Mouse (Mus musculus) WW6 (cell line): Measurements from ENCODE around the gene Map1a.

Experiments used
- DNase-seq: peaks from one replicate; pipeline ENCODE4 v3.0.0-alpha.2; 2013; ENCODE audit warnings: low read depth, low spot score

Gene Map1a

DNA sequence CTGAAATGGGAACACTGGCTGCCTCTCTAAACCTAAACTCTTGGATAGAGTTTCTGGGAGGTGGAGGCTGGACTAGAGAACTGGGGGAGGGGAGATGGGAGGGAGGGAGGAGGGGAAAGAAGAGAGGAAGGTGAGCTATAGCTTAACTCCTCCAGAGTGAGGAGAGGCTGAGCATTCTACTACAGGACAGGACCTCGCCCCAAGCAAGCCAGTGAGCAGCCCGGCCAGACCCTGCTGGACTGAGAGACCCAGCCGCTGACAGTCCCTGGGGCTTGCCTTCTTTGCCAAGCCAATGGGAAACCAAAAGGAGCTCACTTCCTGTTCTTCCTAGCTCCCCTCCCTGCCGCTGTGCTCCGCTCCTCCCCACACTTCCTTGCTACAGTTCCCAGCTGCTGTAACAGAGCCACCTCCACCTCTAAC lies 19.6 kb downstream of the Map1a start:
- DNase-seq, result no peak

DNA sequence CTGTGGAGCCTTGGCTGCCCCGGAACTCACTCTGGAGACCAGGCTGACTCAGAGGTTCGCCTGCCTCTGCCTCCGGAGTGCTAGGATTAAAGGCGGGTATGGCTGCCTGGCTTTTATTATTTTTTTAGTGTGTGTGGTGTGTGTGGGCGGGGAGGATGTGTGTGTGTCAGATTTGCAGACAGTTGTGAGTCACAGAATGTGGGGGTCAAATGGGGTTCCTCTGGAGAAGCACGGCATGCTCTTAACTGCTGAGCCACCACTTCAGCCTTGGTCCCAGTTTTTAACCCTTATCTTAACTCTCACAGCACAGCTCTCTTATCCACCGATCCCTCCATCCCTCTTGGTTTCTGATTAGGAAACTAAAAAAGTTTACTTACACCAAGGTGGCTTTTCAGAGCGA lies 26.9 kb downstream of the Map1a start:
- no peak for DNase-seq

DNA sequence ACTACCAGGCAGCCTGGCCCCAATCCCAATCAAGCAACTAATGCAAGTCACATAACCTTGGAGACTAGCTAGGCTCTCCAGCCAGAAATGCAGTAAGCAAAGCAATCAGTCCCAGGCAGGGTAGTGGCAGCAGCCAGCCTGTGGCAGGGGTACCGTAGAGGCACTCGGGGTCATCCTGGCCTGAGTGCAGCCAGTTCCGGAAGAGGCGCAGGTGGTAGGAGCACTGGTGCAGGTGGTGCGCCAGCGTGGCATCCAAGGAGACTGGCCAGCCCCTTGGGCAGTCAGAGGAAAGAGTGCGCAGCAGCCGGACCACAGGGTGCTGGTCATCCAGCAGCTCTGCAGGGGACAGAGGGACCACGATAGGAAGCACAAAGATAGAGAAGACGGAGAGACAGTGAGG lies 33.6 kb downstream of the Map1a start:
- DNase-seq, result no peak

DNA sequence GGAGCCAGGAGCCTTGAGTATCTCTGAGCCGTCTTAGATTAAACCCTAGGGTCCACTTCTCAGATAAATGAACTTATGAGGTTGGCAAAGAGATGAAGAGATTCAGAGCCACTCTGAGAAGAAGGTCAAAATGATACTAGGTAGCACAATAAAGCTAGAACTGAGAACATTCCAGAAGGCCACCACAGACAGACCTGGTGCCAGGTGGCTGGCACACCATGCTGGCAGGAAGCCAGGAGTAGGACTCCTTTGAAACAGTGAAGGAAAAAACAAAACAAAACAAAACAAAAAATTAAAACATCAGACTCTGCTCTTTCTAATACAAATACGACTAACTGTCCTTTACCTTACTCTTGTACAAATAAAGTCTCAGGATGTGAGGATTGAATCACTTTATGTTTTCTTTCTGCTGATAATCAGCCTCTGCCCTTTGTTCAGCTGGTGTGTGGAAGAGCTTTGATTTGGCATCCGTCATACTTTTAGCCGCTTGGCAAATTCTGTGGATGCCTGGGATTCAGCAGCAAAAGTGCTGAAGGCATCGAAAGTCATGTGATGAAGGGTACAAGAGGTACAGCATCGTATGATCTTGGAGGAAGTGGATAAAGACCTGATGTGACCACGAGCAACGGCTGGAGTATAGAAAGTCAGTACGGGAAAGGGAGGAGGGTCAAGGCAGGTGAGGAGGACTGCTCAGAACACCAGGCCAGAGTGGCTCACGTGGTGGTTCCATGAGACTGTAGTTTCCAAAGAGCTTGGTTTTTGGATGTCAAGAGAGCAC lies 34.5 kb downstream of the Map1a start:
- DNase-seq, result no peak

DNA sequence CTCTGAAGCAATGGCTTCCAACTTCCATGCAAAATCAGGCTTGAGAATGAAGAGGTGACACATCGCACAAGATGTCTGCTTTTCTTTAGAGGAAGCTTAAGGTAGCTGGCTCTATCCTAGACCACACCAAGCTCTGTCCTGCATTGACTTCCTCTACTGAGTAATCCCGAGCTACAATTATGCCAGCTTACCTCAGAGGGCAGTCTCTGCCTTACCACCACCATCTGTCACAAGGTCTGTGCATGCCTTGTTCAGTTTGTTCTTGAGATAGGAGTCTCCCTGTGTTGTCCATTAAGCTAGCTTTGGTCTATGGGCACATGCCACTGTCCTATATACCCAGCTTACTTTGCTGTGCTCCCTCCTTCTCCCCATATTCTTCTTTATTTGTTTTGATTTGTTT lies 40.1 kb downstream of the Map1a start:
- DNase-seq, result no peak

DNA sequence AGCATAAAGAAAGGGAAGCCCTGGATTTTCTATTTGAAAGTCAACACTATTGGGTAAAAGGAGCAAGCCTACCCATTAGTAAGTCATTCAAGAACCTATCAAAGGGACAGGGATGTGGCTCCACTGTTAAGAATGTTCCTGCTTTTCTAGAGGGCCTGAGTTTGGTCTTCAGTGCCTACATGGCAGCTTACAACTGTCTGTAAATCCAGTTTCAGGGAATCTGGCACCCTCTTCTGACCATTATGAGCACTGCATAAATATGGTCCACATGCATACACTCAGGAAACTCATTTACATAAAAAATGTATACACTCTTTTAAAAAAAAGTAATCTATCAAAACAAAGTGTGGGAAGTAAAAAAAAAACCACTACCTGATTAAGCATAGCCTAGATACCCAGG lies 49.7 kb downstream of the Map1a start:
- no peak for DNase-seq

DNA sequence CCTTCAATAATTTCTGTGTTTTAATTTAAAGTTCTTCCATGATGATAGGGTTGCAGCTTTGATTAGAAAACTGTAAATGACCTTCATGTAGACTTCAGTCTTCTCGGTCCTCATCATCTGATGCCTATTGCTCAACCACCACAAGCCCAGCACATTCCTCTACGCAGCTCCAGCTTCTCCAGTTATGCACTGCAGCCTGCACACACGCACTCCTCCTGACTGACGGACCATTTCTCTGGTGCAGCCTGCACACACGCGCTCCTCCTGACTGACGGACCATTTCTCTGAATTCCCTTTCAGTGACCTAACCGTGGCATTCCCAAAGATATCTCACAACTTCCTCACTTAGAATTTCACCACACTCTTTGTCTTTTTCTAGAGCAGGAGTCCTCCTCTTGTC lies 63.8 kb downstream of the Map1a start:
- DNase-seq, result no peak

DNA sequence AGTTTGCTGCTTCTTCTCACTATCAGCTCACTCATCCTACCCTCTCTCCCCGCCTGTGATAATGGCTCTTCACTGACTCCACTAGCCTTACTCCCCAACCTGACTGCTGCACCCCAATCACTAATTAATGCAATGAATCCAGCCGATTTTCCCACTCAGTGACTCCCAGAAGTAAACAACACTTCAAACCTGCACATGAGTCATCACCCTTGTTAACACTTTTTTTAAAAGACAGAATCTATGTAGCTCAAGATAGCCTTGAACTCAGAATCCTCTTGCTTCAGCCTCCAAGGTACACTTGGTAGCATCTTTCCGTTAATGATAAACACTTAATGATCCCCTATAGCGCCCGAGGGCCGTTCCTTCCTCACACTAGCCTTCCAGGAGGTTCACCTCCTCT lies 65.0 kb downstream of the Map1a start:
- DNase-seq, result no peak

DNA sequence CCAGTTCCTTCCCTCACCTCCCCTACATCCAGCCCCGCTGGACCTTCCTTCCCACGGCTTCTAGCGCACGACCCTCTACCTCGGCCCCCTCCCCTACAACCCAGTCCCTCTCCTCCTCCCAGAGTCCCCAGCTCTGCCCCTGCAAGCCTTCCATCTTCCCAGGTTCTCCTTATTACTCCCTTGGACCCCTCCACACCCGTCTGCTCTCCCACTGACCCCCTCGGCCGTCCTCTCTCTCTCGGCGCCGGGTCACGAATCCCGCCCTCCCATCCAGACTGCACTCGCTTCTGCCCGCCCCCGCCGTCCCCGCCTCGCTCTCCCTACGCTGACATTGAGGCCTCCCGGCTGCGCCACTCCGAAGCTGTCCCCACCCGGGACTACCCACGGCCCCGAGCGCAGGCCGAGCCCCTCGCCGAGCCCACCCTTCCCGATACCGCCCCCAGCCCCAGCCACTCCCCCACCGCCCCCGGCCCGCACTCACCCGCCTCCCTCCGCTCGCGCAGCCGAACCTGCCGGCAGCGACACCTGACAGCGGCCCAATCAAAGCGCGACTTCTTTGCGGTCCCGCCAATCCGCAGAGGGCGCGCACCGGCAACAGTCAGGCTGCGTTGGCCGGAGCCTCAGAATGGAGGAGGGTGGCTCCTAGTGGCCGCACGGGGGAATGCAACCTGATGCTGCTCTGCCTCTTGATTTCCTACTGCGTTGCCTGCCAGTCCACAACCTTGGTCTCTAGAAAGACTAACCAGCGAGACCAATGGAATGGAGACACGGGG lies 65.6 kb downstream of the Map1a start, which contains the start of gene Ppip5k1:
Ppip5k1 (minus strand) TSS at position 577 of the 773 bp plus-strand sequence.
- DNase-seq, result peak; percentile 89

DNA sequence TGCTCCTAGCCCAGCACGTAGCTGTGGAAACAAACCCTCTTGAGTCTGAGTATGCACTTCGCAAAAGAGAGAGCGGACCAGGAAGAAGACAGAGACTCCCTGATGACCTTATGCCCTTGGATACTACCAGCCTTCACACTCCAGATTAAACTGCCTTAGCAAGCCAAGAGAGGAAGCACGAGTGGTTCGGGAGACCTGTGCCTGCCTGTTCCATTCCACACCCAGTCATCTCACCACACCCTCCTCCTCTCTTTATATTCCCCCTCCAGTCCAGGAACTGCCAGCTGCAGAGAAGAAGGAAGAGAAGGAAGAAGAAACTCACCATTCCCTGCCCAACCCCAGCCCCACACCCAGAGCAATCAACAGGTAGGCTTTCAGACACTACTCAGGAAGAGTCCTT lies 68.1 kb downstream of the Map1a start, which contains the start of gene Ckmt1:
Ckmt1 (plus strand) TSS at position 221 of the 400 bp plus-strand sequence.
- no peak for DNase-seq

DNA sequence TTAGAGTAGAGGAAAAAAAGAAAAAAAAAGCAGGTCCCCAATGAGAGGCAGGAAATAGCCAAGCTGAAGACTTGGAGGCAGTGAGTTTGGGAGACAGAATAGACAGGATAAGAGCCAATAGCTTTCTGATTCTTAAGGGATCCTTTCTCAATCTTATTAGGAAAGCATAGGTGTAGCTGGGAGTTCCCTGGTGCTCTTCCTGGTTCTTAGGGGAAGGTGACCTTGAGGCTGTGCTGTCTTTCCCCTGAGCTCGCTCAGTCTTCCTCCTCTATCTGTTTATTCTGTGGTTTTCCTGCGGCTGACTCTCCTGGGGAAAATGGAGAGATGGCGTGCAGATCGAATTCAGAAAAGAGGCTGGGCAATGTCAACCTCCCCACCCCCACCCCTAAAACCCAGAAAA lies 68.6 kb downstream of the Map1a start:
- no peak for DNase-seq

DNA sequence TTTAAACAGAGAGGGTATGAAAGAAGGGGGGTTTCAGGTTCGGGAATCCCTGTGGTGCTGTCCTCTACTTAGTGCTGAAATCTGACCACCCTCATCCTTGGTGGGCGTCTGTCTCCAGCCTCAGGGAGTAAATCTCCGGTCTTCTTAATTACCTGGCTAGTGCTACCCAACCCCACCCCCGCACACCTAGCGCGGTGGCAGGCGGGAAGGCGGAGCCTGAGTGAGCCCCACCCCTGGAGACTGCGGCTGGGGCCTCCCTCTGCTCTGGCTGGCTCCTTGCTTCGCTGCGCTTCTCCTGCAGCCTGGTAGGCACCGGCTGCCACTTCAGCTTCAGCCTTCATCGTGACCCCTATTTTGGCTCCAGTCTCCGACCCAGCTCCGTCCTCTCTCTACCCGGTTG lies 69.0 kb downstream of the Map1a start:
- peak; percentile 38 for DNase-seq

DNA sequence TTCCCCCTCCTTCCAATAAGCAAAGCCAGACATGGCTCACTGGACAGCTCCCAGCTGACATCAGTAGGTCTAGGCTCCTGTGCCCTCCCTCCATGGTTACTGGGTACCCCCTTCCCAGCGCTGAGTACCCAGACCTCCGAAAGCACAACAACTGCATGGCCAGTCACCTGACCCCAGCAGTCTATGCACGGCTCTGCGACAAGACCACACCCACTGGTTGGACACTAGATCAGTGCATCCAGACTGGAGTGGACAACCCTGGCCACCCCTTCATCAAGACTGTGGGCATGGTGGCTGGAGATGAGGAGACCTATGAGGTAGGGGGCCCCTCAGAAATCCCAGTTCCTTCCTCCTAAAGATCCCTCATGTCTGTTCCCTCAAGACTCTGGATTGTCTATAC lies 70.1 kb downstream of the Map1a start:
- DNase-seq, result no peak
